Mouse (Mus musculus) thymus, postnatal 14 days (tissue): Measurements from ENCODE around the gene Atp6v1g2.

Experiments
- DNase-seq: peaks from one replicate; pipeline ENCODE4 v3.0.0; 2021

Atp6v1g2 gene

DNA sequence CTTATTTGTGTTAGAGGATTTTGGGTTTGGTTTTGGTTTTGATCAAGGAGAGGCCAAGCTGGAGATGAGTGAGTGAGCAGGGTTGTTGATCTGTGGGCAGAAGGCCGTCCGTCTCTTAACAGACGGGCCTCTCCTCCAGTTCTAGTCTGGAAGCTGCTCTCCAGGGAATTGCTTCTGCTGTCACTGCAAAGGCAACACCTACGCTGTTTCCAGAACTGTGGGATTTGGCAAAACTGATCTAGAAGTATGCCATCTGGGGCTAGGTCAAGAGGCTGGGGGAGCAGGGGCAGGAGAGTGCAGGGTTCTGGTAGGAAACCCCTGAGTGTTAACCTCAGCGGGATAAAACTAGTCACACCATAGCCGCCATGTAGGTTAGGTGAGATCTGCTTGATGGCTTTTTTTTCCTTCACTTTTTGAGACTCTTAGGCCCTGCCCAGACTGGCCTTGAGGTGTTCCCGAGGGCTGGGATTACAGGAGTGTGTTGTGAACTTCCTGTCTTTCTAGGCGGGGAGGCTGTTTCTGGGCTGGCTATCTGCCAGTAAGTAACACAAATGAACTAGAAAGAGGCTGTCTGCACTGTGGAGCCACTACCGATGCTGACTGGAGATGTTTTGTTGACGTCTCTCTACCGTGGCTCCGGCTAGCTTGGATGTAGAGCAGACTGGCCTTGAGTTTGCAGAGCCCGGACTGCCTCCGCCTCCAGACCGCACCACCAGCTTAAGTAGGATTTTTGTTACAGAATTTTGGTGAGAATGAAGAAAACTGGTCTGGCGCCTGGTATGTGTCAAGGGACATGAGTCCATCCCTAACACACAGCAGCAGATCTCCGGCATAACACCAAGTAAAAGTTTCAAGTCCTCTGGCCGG, at the start of gene Atp6v1g2:
TSS of gene Atp6v1g2 (plus strand) at position 547 of the 867 bp plus-strand sequence.
- no peak for DNase-seq

DNA sequence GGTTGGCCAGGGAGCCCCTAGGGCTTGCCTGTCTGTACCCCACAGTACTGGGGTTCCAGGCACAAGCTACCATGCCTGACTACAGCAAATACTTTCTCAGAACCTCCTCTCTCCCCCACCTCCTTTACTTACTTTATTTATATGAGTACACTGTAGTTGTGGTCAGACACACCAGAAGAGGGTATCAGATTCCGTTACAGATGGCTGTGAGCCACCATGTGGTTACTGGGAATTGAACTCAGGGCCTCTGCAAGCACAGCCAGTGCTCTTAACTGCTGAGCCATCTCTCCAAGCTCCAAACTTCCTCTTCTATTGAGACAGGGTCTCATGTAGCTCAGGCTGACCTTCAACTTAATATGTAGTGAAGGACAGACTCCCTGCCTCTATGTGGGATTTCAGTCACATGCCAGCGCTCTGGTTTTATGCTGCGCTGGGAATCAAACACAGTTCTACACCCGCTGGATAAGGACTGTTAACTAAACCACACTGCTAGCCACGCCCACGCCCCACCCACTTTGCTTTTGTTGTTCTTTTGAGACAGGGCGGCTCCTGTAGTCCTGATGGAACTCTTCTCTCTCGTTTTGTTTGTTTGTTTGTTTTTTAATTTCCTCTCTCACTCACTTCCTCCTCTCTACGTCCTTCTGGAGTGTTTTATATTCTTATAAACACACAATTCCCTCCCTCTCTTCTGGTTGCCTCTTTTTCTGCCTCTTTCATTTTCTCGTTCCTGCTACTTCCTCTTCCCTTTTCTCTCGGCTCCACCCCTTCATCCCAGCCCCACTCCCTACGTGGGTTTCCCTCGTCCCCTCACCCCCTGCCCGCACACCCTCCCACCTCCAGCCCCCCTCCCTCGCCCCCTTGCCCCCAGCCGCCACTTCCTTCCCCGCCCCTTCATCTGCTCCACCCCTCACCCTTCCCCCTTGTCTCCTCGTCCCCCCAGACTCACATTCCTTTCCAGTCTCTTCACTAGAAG, 47.5 kb upstream of the Atp6v1g2 start:
- DNase-seq = peak; percentile 93

DNA sequence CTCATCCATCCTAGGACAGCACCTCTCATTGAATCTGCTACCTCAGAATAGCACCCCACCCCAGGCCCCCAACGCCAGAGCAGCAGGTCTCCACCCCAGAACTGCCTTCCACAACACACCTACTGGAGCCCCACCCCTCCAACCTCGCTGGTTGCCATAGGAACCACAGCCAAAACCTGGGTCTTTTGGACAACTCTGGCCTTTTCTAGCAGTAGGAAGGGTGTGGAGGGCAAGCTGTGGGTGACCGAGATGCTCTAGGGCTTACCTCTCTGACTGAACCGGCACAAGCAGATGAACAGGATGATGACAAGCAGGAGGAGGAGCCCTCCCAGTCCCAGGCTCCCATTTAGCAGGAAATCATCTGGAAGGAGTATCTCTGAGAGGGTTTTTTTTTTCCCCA, 46.8 kb upstream of the Atp6v1g2 start:
- peak; percentile 80 for DNase-seq

DNA sequence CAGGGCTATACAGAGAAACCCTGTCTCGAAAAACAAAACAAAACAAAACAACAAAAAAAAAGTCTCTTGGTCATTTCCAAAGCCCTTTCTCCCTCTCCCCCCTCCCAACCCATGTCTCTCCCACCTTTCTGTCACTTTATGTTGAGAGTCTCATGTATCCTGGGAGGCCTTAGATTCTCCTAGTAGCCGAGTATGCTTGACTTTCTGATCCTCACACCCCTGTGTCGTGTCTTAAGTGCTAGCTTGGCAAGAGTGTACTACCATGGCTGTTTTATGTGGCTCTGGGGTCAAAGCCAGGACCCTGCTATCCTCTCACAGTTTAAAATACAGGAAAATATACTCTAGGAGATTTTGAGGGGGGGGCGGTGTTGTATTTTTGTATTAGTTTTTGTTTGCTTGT, 46.1 kb upstream of the Atp6v1g2 start:
- no peak for DNase-seq

DNA sequence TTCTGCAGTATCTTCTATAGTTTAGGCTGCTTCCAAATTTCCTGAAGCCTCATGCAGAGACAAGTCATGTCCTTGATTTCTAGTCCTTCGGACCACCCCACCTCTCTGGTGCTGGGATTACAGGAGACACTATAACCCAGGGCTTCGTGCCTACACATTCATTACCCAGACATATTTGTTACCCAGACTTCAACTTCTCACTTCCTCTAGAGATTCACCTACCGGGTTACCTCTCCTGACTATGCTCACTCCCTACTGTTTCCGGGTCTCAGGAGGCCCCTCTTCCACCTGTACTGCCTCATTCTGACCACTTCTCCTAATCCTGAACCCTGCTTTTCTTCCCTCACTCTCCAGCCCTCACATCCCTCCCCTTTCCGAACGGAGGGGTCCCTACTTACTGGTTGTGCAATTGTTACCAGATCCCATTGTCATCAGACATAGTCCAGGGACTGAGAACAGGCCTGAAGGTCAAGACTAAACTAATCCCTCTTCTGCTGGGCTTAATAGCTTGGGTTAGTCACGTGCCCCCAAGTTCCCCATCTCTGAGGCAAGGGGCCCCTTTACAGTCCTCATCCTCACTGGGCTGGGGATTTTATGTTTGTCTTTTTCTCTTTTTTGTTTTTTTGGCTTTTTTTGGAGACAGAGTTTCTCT, 45.4 kb upstream of the Atp6v1g2 start, which contains the start of gene Lst1:
TSS of gene Lst1 (minus strand) at position 481 of the 652 bp plus-strand sequence.
- DNase-seq = peak; percentile 25

DNA sequence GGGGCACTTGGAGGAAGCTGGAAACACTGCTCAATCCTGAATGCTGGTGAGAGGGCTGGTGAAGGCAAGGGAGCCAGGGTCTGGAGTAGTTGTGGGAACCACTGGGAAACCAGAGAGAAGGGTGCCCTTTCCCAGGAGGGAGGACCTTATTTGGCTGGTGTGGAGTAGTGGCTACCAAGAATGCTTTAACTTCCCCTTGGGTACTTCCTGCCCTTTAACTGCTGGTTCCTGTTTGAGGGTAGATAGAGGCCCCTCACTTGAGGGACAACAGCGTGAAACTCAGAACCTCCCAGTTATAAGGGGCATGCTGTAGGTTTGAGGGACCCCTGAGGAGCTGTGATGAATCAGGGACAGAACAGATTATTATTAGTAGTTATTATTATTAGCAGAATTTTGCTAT, 44.3 kb upstream of the Atp6v1g2 start:
- peak; percentile 33 for DNase-seq

DNA sequence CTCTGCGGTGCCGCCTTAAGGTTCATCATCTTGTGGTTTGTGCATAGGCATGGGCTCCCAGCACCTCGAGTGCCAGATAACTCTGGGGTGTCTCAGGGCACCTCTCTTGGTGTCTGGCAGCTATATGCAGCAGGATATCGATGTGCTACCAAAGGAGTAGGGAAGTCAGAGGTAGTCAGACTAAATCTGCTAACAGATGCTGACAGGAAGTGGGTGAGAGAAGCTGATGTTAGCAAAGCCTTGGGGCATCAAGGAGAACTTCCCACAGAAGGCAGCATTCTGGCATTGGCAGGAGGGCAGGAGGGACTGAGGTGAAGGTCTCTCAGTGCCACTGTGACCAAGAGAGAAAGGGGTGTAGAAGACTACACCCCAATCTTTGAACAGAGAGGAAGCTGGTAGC, 43.4 kb upstream of the Atp6v1g2 start:
- DNase-seq = peak; percentile 69

DNA sequence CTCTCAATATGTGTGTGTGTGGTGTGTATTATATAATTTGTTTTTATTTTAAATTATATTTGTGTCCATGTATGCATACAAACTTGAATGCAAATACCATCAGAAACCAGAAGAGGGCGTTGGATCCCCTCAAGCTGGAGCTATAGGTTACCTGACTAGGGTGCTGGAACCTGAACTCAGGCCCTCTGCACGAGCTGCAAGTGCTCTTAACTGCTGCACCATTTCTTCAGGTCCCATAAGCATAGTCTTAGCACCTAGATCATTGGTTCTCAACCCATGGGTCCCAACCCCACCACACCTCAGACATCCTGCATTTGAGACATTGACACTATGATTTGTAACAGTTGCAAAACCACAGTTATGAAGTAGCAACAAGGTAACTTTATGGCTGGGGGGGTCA, 41.7 kb upstream of the Atp6v1g2 start:
- DNase-seq = peak; percentile 20

DNA sequence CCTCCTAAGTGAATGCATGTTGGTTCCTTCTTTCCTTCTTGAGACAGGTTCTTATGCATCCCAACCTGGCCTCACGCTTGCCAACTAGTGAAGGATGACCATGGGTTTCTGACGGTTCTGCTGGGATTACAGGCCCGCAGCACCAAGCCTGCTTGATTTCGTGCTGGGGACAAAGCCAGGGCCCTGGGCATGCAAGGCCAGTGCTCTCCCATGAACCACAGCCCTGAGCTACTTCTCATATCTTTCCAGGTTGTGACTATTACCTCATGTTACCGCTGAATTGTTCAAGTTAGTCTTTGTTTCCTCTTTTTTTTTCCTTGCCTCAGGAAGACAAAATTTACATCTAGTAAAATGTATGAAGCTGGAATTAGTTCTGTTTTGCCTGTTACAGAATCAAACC, 40.5 kb upstream of the Atp6v1g2 start:
- peak; percentile 18 for DNase-seq

DNA sequence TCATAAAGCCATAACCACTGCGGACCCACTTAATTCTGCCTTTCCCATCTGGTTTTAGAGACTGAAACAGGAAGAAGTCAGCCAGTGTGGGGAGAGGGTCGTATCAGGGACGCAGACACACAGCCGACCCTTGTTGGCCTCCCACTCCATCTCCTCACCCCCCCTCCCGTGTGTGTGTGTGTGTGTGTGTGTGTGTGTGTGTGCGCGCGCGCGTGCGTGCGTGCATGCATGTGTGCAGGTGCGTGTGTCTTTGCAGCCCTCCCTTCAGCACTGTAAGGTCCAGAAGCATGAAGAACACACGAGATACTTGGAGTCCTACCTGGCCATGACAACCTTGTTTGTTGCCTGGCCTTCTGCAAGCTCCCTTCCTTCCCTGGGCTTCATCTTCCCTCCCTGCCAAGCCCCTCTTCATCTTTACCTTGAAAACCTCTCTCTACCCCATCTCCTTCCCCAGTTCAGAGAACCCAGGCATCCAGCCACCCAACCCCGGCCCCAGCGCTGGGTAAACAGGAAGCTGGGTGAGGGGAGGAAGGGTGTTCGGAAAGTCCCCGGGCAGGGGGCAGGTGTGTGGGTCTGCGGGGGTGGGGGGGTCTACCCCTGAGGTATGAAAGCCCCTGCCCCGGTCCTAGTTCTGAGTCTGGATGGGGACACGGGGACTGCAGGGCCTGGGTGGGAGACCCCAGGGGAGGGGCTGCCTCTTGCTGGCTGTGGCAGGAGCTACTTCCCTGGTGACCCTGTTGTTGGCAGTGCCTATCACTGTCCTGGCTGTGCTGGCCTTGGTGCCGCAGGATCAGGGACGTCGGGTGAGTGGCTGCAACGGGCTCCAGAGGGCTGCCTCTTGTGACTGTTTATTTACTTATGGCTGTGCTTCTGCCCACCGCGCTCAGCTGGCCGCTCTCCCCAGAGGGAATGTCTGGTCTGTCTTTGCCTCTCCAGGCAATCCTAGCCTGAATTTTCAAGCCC, 39.3 kb upstream of the Atp6v1g2 start, which contains the start of gene Ltb:
TSS of gene Ltb (plus strand) at position 559 of the 963 bp plus-strand sequence.
- peak; percentile 94 for DNase-seq

DNA sequence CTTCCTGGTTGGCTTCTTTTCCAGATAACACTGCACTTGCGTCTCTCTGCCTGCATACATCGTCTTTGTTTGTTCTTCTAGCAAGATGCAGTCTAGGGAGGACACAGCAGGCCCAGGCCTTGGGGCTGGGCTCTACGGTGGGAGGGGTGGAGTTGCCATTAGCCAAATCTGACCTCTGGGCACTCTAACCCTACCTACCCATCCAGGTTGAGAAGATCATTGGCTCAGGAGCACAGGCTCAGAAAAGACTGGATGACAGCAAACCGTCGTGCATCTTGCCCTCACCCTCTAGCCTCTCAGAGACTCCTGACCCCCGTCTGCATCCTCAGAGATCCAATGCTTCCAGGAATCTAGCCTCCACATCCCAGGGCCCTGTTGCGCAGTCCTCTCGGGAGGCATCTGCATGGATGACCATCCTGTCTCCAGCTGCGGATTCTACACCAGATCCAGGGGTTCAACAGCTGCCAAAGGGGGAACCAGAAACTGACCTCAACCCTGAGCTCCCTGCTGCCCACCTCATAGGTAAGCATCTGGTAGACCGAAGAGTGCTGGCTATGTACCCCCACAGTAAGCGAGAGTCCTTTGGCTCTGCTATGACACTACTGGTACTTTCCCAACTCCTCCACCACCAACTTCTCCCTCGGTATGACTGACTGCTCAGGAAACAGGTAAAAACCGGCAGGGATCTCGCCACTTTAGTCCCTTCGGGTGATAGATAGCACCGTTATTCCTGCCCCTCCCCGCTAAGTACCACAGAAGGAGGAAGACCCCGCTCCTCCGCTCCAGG, 38.4 kb upstream of the Atp6v1g2 start:
- peak; percentile 49 for DNase-seq

DNA sequence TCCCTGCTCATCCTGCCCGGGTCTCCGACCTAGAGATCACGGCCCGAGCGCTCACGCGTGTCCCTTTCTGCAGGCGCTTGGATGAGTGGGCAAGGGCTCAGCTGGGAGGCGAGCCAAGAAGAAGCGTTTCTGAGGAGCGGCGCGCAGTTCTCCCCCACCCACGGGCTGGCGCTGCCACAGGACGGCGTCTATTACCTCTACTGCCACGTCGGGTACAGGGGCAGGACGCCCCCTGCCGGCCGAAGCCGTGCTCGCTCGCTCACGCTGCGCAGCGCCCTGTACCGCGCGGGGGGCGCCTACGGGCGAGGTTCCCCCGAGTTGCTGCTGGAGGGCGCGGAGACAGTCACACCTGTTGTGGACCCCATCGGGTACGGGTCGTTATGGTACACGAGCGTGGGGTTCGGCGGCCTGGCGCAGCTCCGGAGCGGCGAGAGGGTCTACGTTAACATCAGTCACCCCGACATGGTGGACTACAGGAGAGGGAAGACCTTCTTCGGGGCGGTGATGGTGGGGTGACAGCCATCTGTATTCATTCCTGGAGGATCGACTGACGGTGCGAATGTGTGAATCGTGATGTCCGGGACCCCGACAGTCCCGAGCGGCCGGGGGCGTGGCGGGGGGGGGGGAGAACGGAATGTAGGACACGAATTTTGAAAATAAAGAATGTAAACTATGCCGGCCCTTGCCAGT, 37.7 kb upstream of the Atp6v1g2 start:
- peak; percentile 99 for DNase-seq

DNA sequence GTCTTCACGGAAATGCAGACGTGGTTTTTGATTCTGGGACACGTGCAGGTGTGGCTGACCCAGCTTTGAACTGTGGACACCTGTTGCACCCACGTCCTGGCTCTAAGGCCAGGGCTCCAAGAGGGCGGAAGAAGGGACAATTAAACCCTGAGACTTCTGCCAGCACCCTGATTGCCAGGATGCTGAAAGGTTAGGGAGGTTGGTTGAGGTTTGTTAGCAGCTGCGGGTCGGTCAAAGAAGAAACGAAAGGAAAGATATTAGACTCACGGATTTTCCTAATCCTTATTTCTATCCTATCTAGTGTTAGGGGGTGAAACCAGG, 37.2 kb upstream of the Atp6v1g2 start:
- peak; percentile 51 for DNase-seq

DNA sequence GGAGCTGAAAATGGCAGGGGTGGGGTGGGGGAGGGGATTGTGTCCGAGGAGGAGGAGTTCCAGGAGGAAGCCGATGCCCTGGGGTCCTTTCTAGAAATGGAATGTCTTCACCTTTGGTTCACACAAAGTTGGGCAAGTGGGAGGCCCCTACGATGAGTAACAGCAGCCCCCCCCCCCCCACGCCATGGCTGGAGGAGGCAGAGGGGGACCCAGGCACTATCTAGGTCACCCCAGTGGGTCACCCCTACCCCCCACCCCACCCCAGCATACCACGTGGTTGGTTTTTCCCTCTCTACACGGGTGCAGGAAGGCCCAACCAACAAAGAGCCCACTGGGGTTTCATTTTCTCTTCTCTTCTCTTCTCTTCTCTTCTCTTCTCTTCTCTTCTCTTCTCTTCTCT, 36.3 kb upstream of the Atp6v1g2 start:
- DNase-seq = peak; percentile 45

DNA sequence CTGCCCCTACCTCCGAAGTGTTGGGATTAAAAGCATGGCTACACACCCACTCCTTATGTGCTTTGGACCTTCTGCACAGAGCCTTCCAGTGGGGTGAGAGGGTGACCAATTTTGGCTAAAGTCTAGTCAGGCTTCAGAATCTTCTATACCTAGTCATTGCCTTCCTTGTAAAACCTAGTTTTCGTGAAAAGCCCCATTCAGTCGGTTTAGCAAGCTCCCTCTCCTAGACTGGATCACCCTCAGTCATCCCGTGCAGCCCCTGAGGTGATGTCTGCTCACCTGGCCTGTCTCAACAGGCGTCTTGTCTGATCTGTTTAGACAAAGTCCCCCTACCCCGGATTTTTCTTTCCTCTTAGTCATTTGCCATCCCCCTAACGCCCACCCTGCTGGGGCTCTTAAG, 35.4 kb upstream of the Atp6v1g2 start:
- peak; percentile 16 for DNase-seq

DNA sequence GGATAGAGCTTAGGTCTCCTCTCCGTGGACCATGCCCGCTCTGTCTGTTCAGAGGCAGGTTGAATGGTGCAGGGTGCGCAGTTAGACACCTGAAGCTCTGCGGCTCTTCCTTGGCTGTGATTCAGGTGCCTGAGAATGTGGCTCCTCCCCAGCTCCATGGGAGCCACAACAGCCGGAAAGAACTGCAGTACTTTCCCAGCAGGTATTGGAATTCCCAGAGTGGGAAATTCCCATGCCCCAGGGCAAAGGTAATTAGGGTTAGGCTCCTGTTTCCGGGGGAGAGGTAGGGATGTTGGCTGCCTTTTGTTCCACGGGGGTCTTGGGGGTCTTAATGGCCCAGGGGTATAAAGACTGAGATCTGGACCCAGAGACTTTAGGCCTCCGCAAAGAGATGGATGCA, 34.5 kb upstream of the Atp6v1g2 start:
- no peak for DNase-seq

DNA sequence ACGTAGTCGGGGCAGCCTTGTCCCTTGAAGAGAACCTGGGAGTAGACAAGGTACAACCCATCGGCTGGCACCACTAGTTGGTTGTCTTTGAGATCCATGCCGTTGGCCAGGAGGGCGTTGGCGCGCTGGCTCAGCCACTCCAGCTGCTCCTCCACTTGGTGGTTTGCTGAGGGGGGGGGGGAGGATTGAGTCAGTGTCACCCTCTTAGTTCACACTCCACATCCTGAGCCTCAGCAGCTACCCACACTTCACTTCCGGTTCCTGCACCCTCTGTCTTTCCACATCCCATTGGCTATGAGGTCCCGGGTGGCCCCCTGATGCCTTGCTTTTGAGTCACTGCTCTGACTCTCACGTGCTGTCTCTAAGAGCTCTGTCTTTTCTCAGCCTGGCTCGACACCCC, 33.1 kb upstream of the Atp6v1g2 start:
- DNase-seq = peak; percentile 87

DNA sequence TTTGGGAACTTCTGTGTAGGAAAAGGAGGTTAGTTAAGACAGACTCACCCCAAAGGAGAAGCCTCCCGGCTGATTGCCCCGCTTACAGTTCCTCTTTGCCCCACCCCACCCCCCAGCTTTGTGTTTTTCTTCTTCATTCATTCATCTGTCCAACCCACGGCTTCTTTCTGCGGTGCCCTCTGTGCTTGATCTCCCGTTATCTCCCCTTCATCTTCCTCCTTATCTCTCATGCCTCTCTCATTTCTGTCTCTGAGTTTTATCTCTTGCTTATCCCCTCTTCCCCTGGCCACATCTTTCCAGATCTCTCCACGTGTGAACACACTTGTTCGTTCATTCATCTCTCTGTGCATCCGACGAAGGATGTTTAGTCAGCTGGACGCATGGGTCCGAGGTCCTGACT, 32.3 kb upstream of the Atp6v1g2 start:
- DNase-seq = peak; percentile 45

DNA sequence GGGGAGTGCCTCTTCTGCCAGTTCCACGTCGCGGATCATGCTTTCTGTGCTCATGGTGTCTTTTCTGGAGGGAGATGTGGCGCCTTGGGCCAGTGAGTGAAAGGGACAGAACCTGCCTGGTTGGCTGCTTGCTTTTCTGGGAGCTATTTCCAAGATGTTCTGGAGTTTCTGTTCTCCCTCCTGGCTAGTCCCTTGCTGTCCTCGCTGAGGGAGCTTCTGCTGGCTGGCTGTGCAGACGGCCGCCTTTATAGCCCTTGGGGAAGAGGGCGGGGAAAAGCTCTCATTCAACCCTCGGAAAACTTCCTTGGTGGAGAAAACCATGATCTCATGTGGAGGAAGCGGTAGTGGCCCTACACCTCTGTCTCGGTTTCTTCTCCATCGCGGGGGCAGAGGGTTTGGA, 31.7 kb upstream of the Atp6v1g2 start, which contains the start of gene Tnf:
TSS of gene Tnf (minus strand) at position 221 of the 400 bp plus-strand sequence.
- DNase-seq = peak; percentile 75

DNA sequence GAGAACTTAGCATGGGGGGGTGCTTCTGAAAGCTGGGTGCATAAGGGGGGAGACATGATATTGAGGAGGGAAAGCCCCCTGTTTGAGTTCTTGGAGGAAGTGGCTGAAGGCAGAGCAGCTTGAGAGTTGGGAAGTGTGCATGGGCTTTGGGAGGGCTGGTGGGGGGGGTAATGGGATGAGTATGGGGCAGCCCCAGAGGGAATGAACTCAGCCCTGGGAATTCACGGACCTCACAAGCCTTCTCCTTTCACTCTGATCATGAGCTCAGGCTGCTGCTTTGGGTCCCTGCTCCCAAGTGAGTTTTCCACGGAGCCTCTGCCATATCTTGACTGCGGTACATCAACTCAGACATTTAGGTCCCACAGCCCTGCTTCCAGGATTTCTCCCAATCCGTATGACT, 31.0 kb upstream of the Atp6v1g2 start:
- no peak for DNase-seq
